20 mouse cellular contexts compared by ENCODE assay signal in genomic region chr12:100512641-100513040, GRCm38 (mm10). TPM values are rescaled to one million over a fixed set of nuclear protein-coding genes. Genes with fewer than 3 reads are reported as not detected.
DNase-seq lines count a peak whose midpoint lies in the region; ATAC-seq and TF ChIP-seq lines count a peak whose summit lies in the region.
"Had no signal": no experiment of that assay in that cellular context is flagged by ENCODE, and none has a peak within 500 bp of the region (broad histone marks: within the 10 kb centered on the region; RNA-seq: fewer than 3 reads in every experiment).

No protein-coding gene starts in this region.

- WGBS in lung, adult 2 months, result 64% methylated on average over 9 of the region's 9 CpGs
- 33% methylated on average over 9 of the region's 9 CpGs for WGBS in heart, embryonic 13.5 days

- peak; percentile 14; the same call in 1 of the 2 replicates for ATAC-seq in frontal cortex, adult (ENCODE audit: low TSS enrichment)
- ATAC-seq in heart, embryonic 13.5 days (ENCODE audit: extremely low read depth, insufficient number of reproducible peaks, low FRiP score, low TSS enrichment), result no peak
- ATAC-seq: forebrain, embryonic 14.5 days; hindbrain, embryonic 16.5 days; intestine, postnatal 0 days; liver, postnatal 0 days; midbrain, embryonic 16.5 days had no signal

- no peak for TF ChIP-seq CTCF in lung, adult 2 months (IDR thresholded peaks at IDR 0.05; ENCODE audit: insufficient read depth, low read length)

- no peak for TF ChIP-seq POLR2A in lung, adult 2 months (IDR thresholded peaks at IDR 0.05; ENCODE audit: borderline replicate concordance, extremely low read depth, low read depth, low read length)

- H3K4me1 ChIP-seq in lung, adult 2 months (ENCODE audit: control insufficient read depth, insufficient read depth, low read length), result peaks cover 2% of the 10 kb centered on the region; the same call in 1 of the 2 replicates
- H3K4me1 ChIP-seq in heart, embryonic 13.5 days, result peaks cover 53% of the 10 kb centered on the region
- H3K4me1 ChIP-seq: embryonic facial prominence, embryonic 13.5 days had no signal

- no peak overlapping the region for H3K4me3 ChIP-seq in lung, adult 2 months (replicated peaks; ENCODE audit: extremely low read depth, low read depth, low read length)
- no peak overlapping the region for H3K4me3 ChIP-seq in heart, embryonic 13.5 days
- H3K4me3 ChIP-seq: embryonic facial prominence, embryonic 13.5 days; limb, embryonic 15.5 days had no signal

- H3K4me2 ChIP-seq in heart, embryonic 13.5 days, result no peak overlapping the region
- H3K4me2 ChIP-seq: embryonic facial prominence, embryonic 13.5 days; limb, embryonic 15.5 days had no signal

- DNase-seq in frontal cortex, postnatal 36 days (ENCODE audit: low spot score in 2 of 2), result no peak
- DNase-seq in lung, postnatal 10 days, result peak; percentile 44
- no peak for DNase-seq in lung, adult 2 months
- peak; percentile 68 for DNase-seq in heart, postnatal 4 days
- DNase-seq in spleen, postnatal 4 days (ENCODE audit: low spot score in 2 of 2), result no peak
- DNase-seq in spleen, adult 12 weeks (ENCODE audit: low spot score), result no peak
- DNase-seq: cerebellum, adult 9-11 months; liver, postnatal 0 days; right cerebral cortex, postnatal 14 days had no signal

- no peaks in the 10 kb centered on the region for H3K9me3 ChIP-seq in heart, embryonic 13.5 days
- H3K9me3 ChIP-seq: G1E; limb, embryonic 15.5 days had no signal

- peak overlapping the region; percentile 42 for H3K27ac ChIP-seq in heart, embryonic 13.5 days (replicated peaks)
- H3K27ac ChIP-seq: embryonic facial prominence, embryonic 13.5 days; kidney, postnatal 0 days; limb, embryonic 15.5 days; stomach, postnatal 0 days had no signal

- peaks cover 23% of the 10 kb centered on the region for H3K36me3 ChIP-seq in heart, embryonic 13.5 days

- peak overlapping the region; percentile 64 for H3K9ac ChIP-seq in heart, embryonic 13.5 days
- H3K9ac ChIP-seq: embryonic facial prominence, embryonic 13.5 days; limb, embryonic 15.5 days; liver, postnatal 0 days had no signal

- H3K27me3 ChIP-seq in heart, embryonic 13.5 days (replicated peaks), result no peaks in the 10 kb centered on the region
- H3K27me3 ChIP-seq: embryonic facial prominence, embryonic 13.5 days; limb, embryonic 15.5 days had no signal

RNA-seq across cellular contexts. Expression of gene Ttc7b, which starts 8.0 kb away (rescaled TPM):
- polyA plus RNA-seq in lung, adult 2 months (2012; rRNA removed), result 50.7 and 52.4 TPM in 2 replicates
- polyA plus RNA-seq in heart, embryonic 13.5 days (2015; fragmentation: Nextera tagmentation; extraction: Ambion mirVana), result 6.2 and 6.5 TPM in 2 replicates
- 10 to 100 TPM; 75.1 to 77.4 TPM for total RNA-seq in heart, postnatal 4 days (2021)

Comparison
In these comparisons a context has a peak if more than half of its experiments do, and no peak if none do; other contexts are left out.
1. DNase-seq: peak in lung, postnatal 10 days (single experiment) and heart, postnatal 4 days (single experiment); none in frontal cortex, postnatal 36 days (0 of 2), lung, adult 2 months (single experiment), spleen, postnatal 4 days (0 of 2) and spleen, adult 12 weeks (single experiment).